25 mouse cellular contexts compared by ENCODE assay signal in the genomic region with DNA sequence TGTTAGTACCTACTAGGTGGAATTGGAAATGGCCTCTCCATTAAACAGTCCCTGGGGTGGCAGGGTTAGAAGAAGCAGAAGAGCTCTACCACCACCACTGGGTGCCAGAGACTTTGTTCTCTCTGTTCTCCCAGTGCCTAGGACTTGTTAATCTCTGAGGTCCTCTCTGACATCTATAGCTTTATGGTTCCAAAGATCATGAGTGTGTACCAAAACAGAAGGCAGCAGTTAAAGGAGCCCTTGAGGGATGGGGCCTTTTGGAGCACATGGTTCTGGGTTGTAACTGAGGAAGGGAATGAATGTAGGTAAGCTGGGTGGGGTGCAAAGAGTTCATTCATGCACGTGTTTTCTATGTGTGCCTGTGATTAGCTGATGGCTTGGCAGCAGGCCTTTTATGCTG. TPM values are rescaled to one million over a fixed set of nuclear protein-coding genes. Genes with fewer than 3 reads are reported as not detected.
"Had no signal": no experiment of that assay in that cellular context is flagged by ENCODE, and none has a peak within 500 bp of the region (broad histone marks: within the 10 kb centered on the region; RNA-seq: fewer than 3 reads in every experiment).

No protein-coding gene starts in this region.

- DNase-seq: liver, postnatal 0 days; lung, adult 2 months; lung, postnatal 14 days; lung, postnatal 36 days; right cerebral cortex, postnatal 14 days; right cerebral cortex, postnatal 4 days; thymus, adult 2 months; thymus, postnatal 25 days; thymus, postnatal 4 days had no signal

- H3K9ac ChIP-seq: liver, embryonic 15.5 days; liver, postnatal 0 days; lung, embryonic 15.5 days; midbrain, embryonic 13.5 days; midbrain, embryonic 15.5 days; neural tube, embryonic 12.5 days; stomach, embryonic 15.5 days had no signal

- H3K9me3 ChIP-seq: liver, embryonic 15.5 days; lung, embryonic 15.5 days; megakaryocyte, embryonic 14.5 days; midbrain, embryonic 13.5 days; midbrain, embryonic 15.5 days; neural tube, embryonic 12.5 days; stomach, embryonic 15.5 days had no signal

- H3K27me3 ChIP-seq: liver, embryonic 15.5 days; lung, embryonic 15.5 days; midbrain, embryonic 13.5 days; midbrain, embryonic 15.5 days; neural tube, embryonic 12.5 days; stomach, embryonic 15.5 days had no signal

- H3K4me2 ChIP-seq: liver, embryonic 15.5 days; lung, embryonic 15.5 days; midbrain, embryonic 11.5 days; midbrain, embryonic 13.5 days; midbrain, embryonic 15.5 days; neural tube, embryonic 12.5 days; stomach, embryonic 15.5 days had no signal

- H3K27ac ChIP-seq: liver, embryonic 15.5 days; lung, embryonic 15.5 days; macrophage; midbrain, embryonic 13.5 days; midbrain, embryonic 15.5 days; neural tube, embryonic 12.5 days; stomach, embryonic 15.5 days had no signal

- H3K36me3 ChIP-seq: liver, embryonic 15.5 days; lung, embryonic 15.5 days; midbrain, embryonic 13.5 days; midbrain, embryonic 15.5 days; neural tube, embryonic 12.5 days; stomach, embryonic 15.5 days had no signal

- H3K4me3 ChIP-seq: liver, embryonic 15.5 days; lung, embryonic 15.5 days; megakaryocyte, embryonic 14.5 days; midbrain, embryonic 13.5 days; midbrain, embryonic 15.5 days; neural tube, embryonic 12.5 days; stomach, embryonic 15.5 days had no signal

- ATAC-seq: liver, postnatal 0 days; lung, postnatal 0 days; midbrain, embryonic 13.5 days; midbrain, embryonic 15.5 days had no signal

- H3K4me1 ChIP-seq: liver, embryonic 15.5 days; lung, embryonic 15.5 days; megakaryocyte, embryonic 14.5 days; midbrain, embryonic 13.5 days; midbrain, embryonic 15.5 days; neural tube, embryonic 12.5 days; stomach, embryonic 15.5 days had no signal

RNA-seq across cellular contexts. Expression of a gene that starts 10.8 kb away (rescaled TPM):
- total RNA-seq: megakaryocyte progenitor cell, adult 5-6 weeks; midbrain, postnatal 0 days; monocyte, adult 5-6 weeks; neutrophil, adult 5-6 weeks had no signal
- polyA plus RNA-seq: liver, embryonic 15.5 days; liver, postnatal 0 days; lung, adult 2 months; lung, embryonic 15.5 days; lung, postnatal 0 days; macrophage; midbrain, embryonic 11.5 days; neural tube, embryonic 12.5 days; spleen, adult 2 months; stomach, embryonic 15.5 days; thymus, adult 2 months; urinary bladder, adult 2 months had no signal

RNA-seq across cellular contexts. Expression of a gene that starts 47.2 kb away (rescaled TPM):
- total RNA-seq: megakaryocyte progenitor cell, adult 5-6 weeks; midbrain, postnatal 0 days; monocyte, adult 5-6 weeks; neutrophil, adult 5-6 weeks had no signal
- polyA plus RNA-seq: liver, postnatal 0 days; lung, adult 2 months; lung, embryonic 15.5 days; macrophage; midbrain, embryonic 11.5 days; midbrain, embryonic 13.5 days; midbrain, embryonic 15.5 days; neural tube, embryonic 12.5 days; spleen, adult 2 months; stomach, embryonic 15.5 days; urinary bladder, adult 2 months had no signal
